In genomic region chr14:121218620-121219019, GRCm38 (mm10) we compare ENCODE assay signal across 8 mouse cellular contexts.
DNase-seq lines count a peak whose midpoint lies in the region; ATAC-seq and TF ChIP-seq lines count a peak whose summit lies in the region.

No protein-coding gene starts in this region.

- H3K4me3 ChIP-seq in kidney, embryonic 15.5 days (replicated peaks): no peak overlapping the region

- H3K27ac ChIP-seq in kidney, embryonic 15.5 days: no peak overlapping the region

- no peak for ATAC-seq in kidney, embryonic 15.5 days (replicated peaks; ENCODE audit: low FRiP score)
- ATAC-seq in Patski: no peak
- ATAC-seq in megakaryocyte-erythroid progenitor cell, adult 5-6 weeks (replicated peaks; ENCODE audit: low FRiP score, low TSS enrichment, poor library complexity, severe bottlenecking): 0 out of 2 replicates have a peak, but pooled peaks have one; percentile 21

- POLR2A ChIA-PET in Patski (lab: Charles Lee): interaction anchor here (0.6 kb wide), 2 partner anchors 20 to 158 kb away, joined by 3 to 7 read pairs; no protein-coding TSS in a partner anchor

- peak; percentile 19 to 22 for DNase-seq in adrenal gland, postnatal 36 days
- no peak for DNase-seq in adrenal gland, postnatal 4 days (ENCODE audit: low spot score in 2 of 2)
- peak; percentile 41 to 44 for DNase-seq in kidney, postnatal 4 days
- DNase-seq in Patski (ENCODE audit: low read depth, low spot score): no peak
- no peak for DNase-seq in gastrocnemius, postnatal 10 days
- no peak for DNase-seq in adipocyte (ENCODE audit: low spot score)

- no peaks in the 10 kb centered on the region for H3K9me3 ChIP-seq in kidney, embryonic 15.5 days (replicated peaks)

- no peak overlapping the region for H3K4me2 ChIP-seq in kidney, embryonic 15.5 days

- no peaks in the 10 kb centered on the region for H3K27me3 ChIP-seq in kidney, embryonic 15.5 days
- H3K27me3 ChIP-seq in Patski: no peaks in the 10 kb centered on the region

- H3K9ac ChIP-seq in kidney, embryonic 15.5 days: no peak overlapping the region

- H3K36me3 ChIP-seq in kidney, embryonic 15.5 days: peaks cover 29% of the 10 kb centered on the region

- CTCF ChIA-PET in Patski (lab: Charles Lee): interaction anchor here (0.8 to 1.5 kb wide), 4 partner anchors 27 to 183 kb away, joined by 3 to 6 read pairs (median 3); partner anchors contain the start of gene Farp1

- TF ChIP-seq CTCF in Patski (IDR thresholded peaks at IDR 0.05): peak; percentile 70

- peaks cover 13% of the 10 kb centered on the region for H3K4me1 ChIP-seq in kidney, embryonic 15.5 days

- in situ Hi-C loops in Patski (cut with MboI; ENCODE audit: low pct_unique_long_range_greater_than_20kb): no loop called here

- 82% methylated on average over 7 of the region's 7 CpGs for WGBS in kidney, embryonic 15.5 days

Comparison
In these comparisons a context has a peak if more than half of its experiments do, and no peak if none do; other contexts are left out.
1. DNase-seq: peak in adrenal gland, postnatal 36 days (2 of 2) and kidney, postnatal 4 days (2 of 2); none in adrenal gland, postnatal 4 days (0 of 2), Patski (single experiment), gastrocnemius, postnatal 10 days (single experiment) and adipocyte (single experiment).